Mouse (Mus musculus): ENCODE measurements around the gene Atp6v0e. TPM values are rescaled to one million over a fixed set of nuclear protein-coding genes. Genes with fewer than 3 reads are reported as not detected.

Atp6v0e gene
- polyA plus RNA-seq, 1 experiment from 2014 or later, result 192 TPM

DNA sequence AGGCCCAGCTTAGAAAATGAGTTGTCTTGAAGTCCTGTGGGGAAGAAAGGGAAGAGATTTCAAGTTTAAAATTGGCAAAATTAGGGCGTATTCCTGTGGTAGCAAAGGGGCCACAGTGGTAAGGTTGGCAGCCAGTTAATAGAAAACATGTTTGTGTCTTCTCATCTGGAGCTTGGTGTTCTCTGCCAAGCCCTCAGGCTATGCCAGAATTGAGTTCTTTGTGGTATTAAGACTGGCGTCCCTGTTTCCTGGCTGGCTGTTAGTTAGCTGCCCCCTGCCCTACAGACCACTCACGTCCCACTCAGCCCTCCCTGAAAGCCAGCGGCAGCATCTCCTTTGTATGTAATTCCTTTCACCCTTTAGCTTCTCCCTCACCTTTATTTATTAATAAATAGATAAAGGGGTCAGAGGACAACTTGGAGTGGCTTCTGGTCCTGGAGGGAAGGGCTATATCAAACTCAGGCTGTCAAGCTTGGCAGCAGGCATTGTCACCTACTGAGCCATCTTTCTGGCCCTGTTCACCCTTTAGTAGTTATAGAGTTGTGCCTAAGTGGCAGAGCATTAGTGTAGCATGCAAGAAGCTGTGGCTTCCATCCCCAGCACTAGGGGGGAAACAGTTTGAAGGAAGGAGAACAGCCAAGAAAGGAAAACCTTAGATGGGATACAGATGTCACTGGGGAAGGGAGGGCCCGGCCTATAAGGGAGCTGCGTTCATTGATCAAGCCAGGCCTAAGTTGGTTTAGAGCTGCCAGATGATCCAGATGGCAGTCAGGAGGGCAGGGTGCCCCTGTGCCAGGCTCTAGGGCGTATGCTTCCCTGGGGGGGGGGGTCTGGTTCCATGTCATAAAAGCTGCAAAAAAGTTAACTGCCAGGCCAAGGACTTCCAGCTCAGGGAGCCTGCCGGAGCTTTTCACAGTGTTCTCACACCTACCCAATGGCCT lies 26.0 kb downstream of the Atp6v0e start:
- no peaks in the 10 kb centered on the region for H3K9me3 ChIP-seq (ENCODE audit: control insufficient read depth, low read length)
- ATAC-seq (ENCODE audit: low FRiP score, low TSS enrichment), result no peak

DNA sequence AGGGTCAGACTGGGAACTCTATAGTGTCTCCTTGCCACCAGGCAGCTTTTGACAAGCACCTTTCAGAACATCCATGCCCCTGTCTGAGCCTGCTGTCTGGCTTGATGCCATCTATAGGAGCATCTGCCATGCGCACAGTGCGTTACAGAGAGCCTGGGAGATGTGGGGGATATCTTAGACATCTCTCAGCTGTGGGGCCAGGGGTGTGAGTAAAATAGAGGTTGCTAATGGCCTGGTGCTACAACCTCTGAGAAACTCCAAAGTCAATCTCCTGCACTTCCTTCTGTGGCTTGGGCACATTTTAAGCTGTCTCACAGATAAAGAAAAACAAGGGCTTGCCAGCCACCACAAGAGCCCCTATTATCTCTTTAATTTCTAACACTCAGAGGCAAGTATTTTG lies 26.8 kb downstream of the Atp6v0e start:
- ATAC-seq (ENCODE audit: low FRiP score, low TSS enrichment), result no peak
- Histone ChIP-seq H3K27ac (ENCODE audit: low read depth, low read length) (no peak overlapping the region), H3K27me3 (ENCODE audit: control insufficient read depth, insufficient read depth, low read length) (no peaks in the 10 kb centered on the region)

More for the DNA sequence above, 26.0 kb downstream of the Atp6v0e start:
- H3K4me3 ChIP-seq (ENCODE audit: low read length), result no peak overlapping the region
- H3K9ac ChIP-seq (ENCODE audit: low read depth, low read length), result no peak overlapping the region; the same call in 1 of the 2 replicates
- H3K4me1 ChIP-seq (ENCODE audit: control insufficient read depth, insufficient read depth, low read length), result peaks cover 5% of the 10 kb centered on the region; the same call in 1 of the 2 replicates
- H3K36me3 ChIP-seq (ENCODE audit: control insufficient read depth, insufficient read depth, low read length), result peaks cover 7% of the 10 kb centered on the region; the same call in 1 of the 2 replicates
- no peak overlapping the region for H3K27ac ChIP-seq (ENCODE audit: low read depth, low read length)
- 79% methylated on average over 8 of the region's 8 CpGs for WGBS
- H3K4me2 ChIP-seq (replicated peaks; ENCODE audit: low read depth, low read length), result no peak overlapping the region
- no peaks in the 10 kb centered on the region for H3K27me3 ChIP-seq (ENCODE audit: control insufficient read depth, insufficient read depth, low read length)

GRCm38 (mm10) chr17:26690236-26690635 lies 27.2 kb downstream of the Atp6v0e start:
- Histone ChIP-seq H3K4me1 (ENCODE audit: control insufficient read depth, insufficient read depth, low read length) (peaks cover 5% of the 10 kb centered on the region; the same call in 1 of the 2 replicates), H3K9ac (ENCODE audit: low read depth, low read length) (no peak overlapping the region), H3K4me2 (replicated peaks; ENCODE audit: low read depth, low read length) (no peak overlapping the region), H3K36me3 (ENCODE audit: control insufficient read depth, insufficient read depth, low read length) (peaks cover under 1% of the 10 kb centered on the region; the same call in 1 of the 2 replicates), H3K27me3 (ENCODE audit: control insufficient read depth, insufficient read depth, low read length) (no peaks in the 10 kb centered on the region), H3K9me3 (ENCODE audit: control insufficient read depth, low read length) (no peaks in the 10 kb centered on the region), H3K27ac (ENCODE audit: low read depth, low read length) (no peak overlapping the region), H3K4me3 (ENCODE audit: low read length) (no peak overlapping the region)
- ATAC-seq (ENCODE audit: low FRiP score, low TSS enrichment), result no peak
- 84% methylated on average over 5 of the region's 5 CpGs for WGBS

More for the DNA sequence above, 26.8 kb downstream of the Atp6v0e start:
- 83% methylated on average over 2 of the region's 2 CpGs for WGBS
- H3K36me3 ChIP-seq (ENCODE audit: control insufficient read depth, insufficient read depth, low read length), result peaks cover under 1% of the 10 kb centered on the region; the same call in 1 of the 2 replicates
- H3K9me3 ChIP-seq (ENCODE audit: control insufficient read depth, low read length), result no peaks in the 10 kb centered on the region
- no peak overlapping the region; the same call in 1 of the 2 replicates for H3K9ac ChIP-seq (ENCODE audit: low read depth, low read length)
- peaks cover 5% of the 10 kb centered on the region; the same call in 1 of the 2 replicates for H3K4me1 ChIP-seq (ENCODE audit: control insufficient read depth, insufficient read depth, low read length)
- no peak overlapping the region for H3K4me2 ChIP-seq (replicated peaks; ENCODE audit: low read depth, low read length)
- H3K4me3 ChIP-seq (ENCODE audit: low read length), result no peak overlapping the region

DNA sequence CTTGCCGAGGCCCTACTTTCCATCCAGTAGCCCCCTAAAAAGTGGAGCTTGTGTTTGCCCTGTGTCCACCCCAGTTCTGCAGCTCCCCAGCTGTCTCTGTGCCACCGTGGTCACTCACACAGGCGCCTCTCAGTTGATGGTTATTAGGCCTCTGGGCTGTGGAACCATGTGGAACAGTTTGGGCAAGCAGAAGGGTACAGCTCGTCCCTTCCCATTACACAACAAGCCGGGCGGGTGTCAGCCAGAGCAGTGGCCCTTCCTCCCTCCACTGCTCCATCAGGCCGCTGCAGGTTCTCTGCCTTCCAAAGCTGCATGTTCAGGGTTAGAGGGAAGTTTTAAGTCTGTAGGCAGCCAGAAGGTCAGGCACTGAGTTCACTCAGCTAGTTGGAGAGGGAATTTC lies 28.1 kb downstream of the Atp6v0e start:
- no peak overlapping the region for H3K9ac ChIP-seq (ENCODE audit: low read depth, low read length)
- peaks cover 5% of the 10 kb centered on the region; the same call in 1 of the 2 replicates for H3K4me1 ChIP-seq (ENCODE audit: control insufficient read depth, insufficient read depth, low read length)
- H3K36me3 ChIP-seq (ENCODE audit: control insufficient read depth, insufficient read depth, low read length), result 0 out of 2 replicates have a peak, but pooled peaks cover 5% of the 10 kb centered on the region
- no peaks in the 10 kb centered on the region for H3K27me3 ChIP-seq (ENCODE audit: control insufficient read depth, insufficient read depth, low read length)
- H3K9me3 ChIP-seq (ENCODE audit: control insufficient read depth, low read length), result no peaks in the 10 kb centered on the region
- no peak overlapping the region for H3K4me2 ChIP-seq (replicated peaks; ENCODE audit: low read depth, low read length)
- ATAC-seq (ENCODE audit: low FRiP score, low TSS enrichment), result no peak
- no peak overlapping the region for H3K4me3 ChIP-seq (ENCODE audit: low read length)
- H3K27ac ChIP-seq (ENCODE audit: low read depth, low read length), result no peak overlapping the region
- whole genome bisulfite sequencing, result 86% methylated on average over 7 of the region's 7 CpGs

- WGBS, result 47% methylated on average over 7 of the region's 7 CpGs
- no peak overlapping the region for H3K4me2 ChIP-seq (replicated peaks; ENCODE audit: low read depth, low read length)
- no peak overlapping the region for H3K27ac ChIP-seq (ENCODE audit: low read depth, low read length)
- no peak overlapping the region for H3K4me3 ChIP-seq (ENCODE audit: low read length)
- H3K4me1 ChIP-seq (ENCODE audit: control insufficient read depth, insufficient read depth, low read length), result peaks cover 5% of the 10 kb centered on the region; the same call in 1 of the 2 replicates
- no peaks in the 10 kb centered on the region for H3K9me3 ChIP-seq (ENCODE audit: control insufficient read depth, low read length)
- no peak for ATAC-seq (ENCODE audit: low FRiP score, low TSS enrichment)
- H3K27me3 ChIP-seq (ENCODE audit: control insufficient read depth, insufficient read depth, low read length), result no peaks in the 10 kb centered on the region
- H3K36me3 ChIP-seq (ENCODE audit: control insufficient read depth, insufficient read depth, low read length), result peaks cover 19% of the 10 kb centered on the region; the same call in 1 of the 2 replicates
- no peak overlapping the region for H3K9ac ChIP-seq (ENCODE audit: low read depth, low read length)
Observed at GRCm38 (mm10) chr17:26693424-26693823, 30.4 kb downstream of the Atp6v0e start.

- Histone ChIP-seq H3K9me3 (ENCODE audit: control insufficient read depth, low read length) (no peaks in the 10 kb centered on the region), H3K27ac (ENCODE audit: low read depth, low read length) (no peak overlapping the region), H3K4me3 (ENCODE audit: low read length) (no peak overlapping the region), H3K4me2 (replicated peaks; ENCODE audit: low read depth, low read length) (no peak overlapping the region), H3K4me1 (ENCODE audit: control insufficient read depth, insufficient read depth, low read length) (peaks cover 5% of the 10 kb centered on the region; the same call in 1 of the 2 replicates), H3K36me3 (ENCODE audit: control insufficient read depth, insufficient read depth, low read length) (peaks cover 24% of the 10 kb centered on the region; the same call in 1 of the 2 replicates), H3K27me3 (ENCODE audit: control insufficient read depth, insufficient read depth, low read length) (no peaks in the 10 kb centered on the region), H3K9ac (ENCODE audit: low read depth, low read length) (no peak overlapping the region)
- 43% methylated on average over 7 of the region's 7 CpGs for WGBS
- ATAC-seq (ENCODE audit: low FRiP score, low TSS enrichment), result 0 out of 2 replicates have a peak, but pooled peaks have one; percentile 28
Observed at GRCm38 (mm10) chr17:26694171-26694570, 31.1 kb downstream of the Atp6v0e start.

DNA sequence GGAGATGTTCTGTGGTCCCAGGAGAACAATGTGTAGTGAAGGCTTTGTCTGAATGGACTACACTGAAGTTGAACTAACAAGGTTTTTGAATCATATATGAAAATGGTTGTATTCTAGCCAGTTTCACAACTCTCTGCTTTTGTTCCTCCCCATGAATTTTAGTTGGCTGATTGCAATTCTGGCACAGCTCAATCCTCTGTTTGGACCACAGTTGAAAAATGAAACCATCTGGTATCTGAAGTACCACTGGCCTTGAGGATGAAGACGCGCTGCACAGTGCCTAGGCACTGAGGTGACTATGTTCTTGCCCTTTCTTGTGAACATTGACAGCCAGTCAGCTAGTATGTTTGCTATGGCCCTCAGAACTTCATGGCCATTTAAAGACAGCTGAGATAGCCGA lies 32.2 kb downstream of the Atp6v0e start:
- Histone ChIP-seq H3K9ac (ENCODE audit: low read depth, low read length) (no peak overlapping the region), H3K4me1 (ENCODE audit: control insufficient read depth, insufficient read depth, low read length) (peaks cover 5% of the 10 kb centered on the region; the same call in 1 of the 2 replicates), H3K36me3 (ENCODE audit: control insufficient read depth, insufficient read depth, low read length) (peaks cover 32% of the 10 kb centered on the region; the same call in 1 of the 2 replicates), H3K4me2 (replicated peaks; ENCODE audit: low read depth, low read length) (no peak overlapping the region), H3K27me3 (ENCODE audit: control insufficient read depth, insufficient read depth, low read length) (no peaks in the 10 kb centered on the region), H3K4me3 (ENCODE audit: low read length) (no peak overlapping the region), H3K27ac (ENCODE audit: low read depth, low read length) (no peak overlapping the region), H3K9me3 (ENCODE audit: control insufficient read depth, low read length) (no peaks in the 10 kb centered on the region)
- WGBS, result 97% methylated on average over 3 of the region's 3 CpGs
- no peak for ATAC-seq (ENCODE audit: low FRiP score, low TSS enrichment)

DNA sequence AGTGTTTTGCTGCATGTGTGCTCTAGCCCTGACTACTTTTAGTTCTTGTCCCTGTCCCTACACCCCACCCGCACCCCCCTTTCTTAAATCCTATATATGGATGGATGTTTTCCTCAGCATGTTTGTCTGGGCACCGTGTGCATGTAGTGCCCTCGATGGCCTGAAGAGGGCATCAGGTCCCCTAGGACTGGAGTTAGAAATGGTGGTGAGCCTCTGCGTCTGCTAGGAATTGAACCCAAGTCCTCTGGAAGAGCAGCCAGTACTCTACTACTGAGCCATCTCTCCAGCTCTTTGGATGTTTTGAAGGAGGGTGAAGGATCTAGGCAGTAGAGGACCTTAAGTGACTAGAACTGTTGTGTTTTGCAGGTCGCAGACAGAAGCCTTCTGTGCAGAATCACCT lies 35.8 kb downstream of the Atp6v0e start:
- no peaks in the 10 kb centered on the region for H3K27me3 ChIP-seq (ENCODE audit: control insufficient read depth, insufficient read depth, low read length)
- no peak overlapping the region for H3K27ac ChIP-seq (ENCODE audit: low read depth, low read length)
- WGBS, result 91% methylated on average over 5 of the region's 5 CpGs
- peaks cover 32% of the 10 kb centered on the region; the same call in 1 of the 2 replicates for H3K36me3 ChIP-seq (ENCODE audit: control insufficient read depth, insufficient read depth, low read length)
- no peak overlapping the region for H3K9ac ChIP-seq (ENCODE audit: low read depth, low read length)
- no peaks in the 10 kb centered on the region for H3K9me3 ChIP-seq (ENCODE audit: control insufficient read depth, low read length)
- no peaks in the 10 kb centered on the region; the same call in 1 of the 2 replicates for H3K4me1 ChIP-seq (ENCODE audit: control insufficient read depth, insufficient read depth, low read length)
- no peak overlapping the region for H3K4me3 ChIP-seq (ENCODE audit: low read length)
- no peak for ATAC-seq (ENCODE audit: low FRiP score, low TSS enrichment)
- H3K4me2 ChIP-seq (replicated peaks; ENCODE audit: low read depth, low read length), result no peak overlapping the region

Data from kidney, embryonic 14.5 days (tissue).